Mouse (Mus musculus) CD8-positive naive resting alpha-beta T cell, adult 2 months (primary cell): Measurements from ENCODE around the gene Uba3.

Experiments
- DNase-seq, 2 experiments: peaks; one replicate each; pipeline ENCODE4 v3.0.0; 2022; ENCODE audit warnings: low read depth in 2 of 2, low spot score in 2 of 2

Gene Uba3

DNA sequence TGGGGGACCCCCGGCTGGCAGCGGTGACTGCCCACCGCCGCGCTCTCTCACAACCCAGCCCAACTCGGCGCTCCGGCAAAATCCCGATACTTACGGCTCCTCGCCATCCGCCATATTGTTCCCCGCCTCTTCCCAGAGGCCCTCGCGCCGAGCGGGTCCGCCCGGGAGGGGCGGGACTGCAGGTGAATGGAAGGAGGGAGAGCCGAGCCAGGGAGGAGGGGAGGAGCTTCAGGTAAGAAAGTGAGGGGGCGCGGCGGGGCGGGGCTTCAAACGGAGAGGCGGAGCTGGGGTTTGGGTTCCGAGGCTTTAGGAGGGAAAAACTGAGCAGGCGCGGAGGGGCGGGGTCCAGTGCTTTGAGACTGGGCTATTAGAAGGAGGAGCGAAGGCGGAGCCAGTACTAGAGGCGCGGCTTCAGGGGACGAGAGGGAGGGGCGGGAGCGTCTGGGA lies at the start of gene Uba3:
TSS of gene Uba3 (minus strand) at position 209 of the 447 bp plus-strand sequence.
- peak; percentile 97 to 99 for DNase-seq

DNA sequence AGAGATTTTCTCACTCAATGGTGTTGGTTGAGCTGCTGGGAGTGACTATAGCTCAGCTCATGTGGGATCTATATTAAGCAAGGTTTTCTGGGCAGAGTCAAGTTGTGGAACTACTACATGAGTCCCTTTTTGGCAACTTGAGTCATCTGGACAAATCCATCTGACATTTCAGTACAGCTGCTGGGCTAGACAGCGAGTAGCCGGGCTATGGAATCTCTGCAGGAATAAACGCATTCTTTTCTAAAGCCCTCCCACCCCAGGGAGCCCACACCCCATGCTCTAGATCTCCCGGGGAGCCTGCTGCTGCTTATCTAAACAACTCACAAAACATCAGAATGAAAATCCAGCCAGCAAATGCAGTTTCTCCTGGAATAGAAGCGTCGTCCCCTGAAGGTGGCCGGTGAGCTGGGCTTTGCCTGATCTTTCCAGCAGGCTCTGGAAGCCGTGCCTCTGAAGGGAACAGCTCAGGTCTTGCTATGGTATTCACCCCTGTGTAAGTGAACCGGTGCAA lies 47.3 kb upstream of the Uba3 start, which contains the start of gene Lmod3:
TSS of gene Lmod3 (minus strand) at position 49 of the 511 bp plus-strand sequence.
- no peak for DNase-seq

DNA sequence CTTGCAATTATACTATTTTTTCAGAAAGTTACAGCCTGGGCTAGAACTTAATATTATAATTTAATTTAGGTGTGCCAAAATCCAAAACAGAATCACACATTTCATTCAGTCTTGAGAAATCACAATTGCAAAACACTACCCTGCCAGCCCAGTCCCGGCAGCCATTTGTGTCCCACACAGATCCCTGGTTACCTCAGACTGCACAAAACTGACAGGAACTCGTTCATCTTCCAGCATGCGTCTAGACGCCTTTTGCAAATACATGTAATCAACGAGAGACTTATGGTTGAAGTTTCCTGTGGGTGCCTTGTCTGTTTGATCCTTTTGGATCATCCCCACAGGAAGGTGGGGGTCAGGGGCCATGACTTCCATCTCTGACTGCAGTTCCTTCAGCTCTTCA lies 46.6 kb upstream of the Uba3 start:
- no peak for DNase-seq

DNA sequence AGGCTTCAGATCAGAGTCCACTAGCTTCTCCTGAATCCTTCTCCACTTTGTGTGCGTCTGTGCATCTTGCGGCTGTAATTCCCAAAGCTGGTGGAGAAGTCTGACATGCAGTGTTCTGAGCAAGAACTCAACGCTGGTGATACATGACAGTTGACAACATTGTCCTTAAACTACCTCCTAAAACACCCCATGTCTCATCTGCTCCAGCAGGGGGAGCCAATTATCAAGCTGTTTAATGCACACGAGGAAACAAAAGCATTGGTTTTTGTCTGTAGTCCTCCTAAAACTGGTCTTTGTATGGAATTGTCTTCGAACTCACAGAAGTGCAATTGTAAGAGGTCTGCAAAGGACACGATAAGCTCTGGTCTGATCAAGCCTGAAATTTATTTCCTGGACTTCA lies 45.5 kb upstream of the Uba3 start:
- peak; percentile 47 to 61 for DNase-seq

GRCm38 (mm10) chr6:97245200-97245599 lies 39.8 kb upstream of the Uba3 start:
- DNase-seq = no peak

- no peak for DNase-seq
Measured at GRCm38 (mm10) chr6:97242522-97242921, 37.1 kb upstream of the Uba3 start.

GRCm38 (mm10) chr6:97240092-97240491 lies 34.6 kb upstream of the Uba3 start:
- no peak for DNase-seq

GRCm38 (mm10) chr6:97239360-97239759 lies 33.9 kb upstream of the Uba3 start:
- no peak for DNase-seq

DNA sequence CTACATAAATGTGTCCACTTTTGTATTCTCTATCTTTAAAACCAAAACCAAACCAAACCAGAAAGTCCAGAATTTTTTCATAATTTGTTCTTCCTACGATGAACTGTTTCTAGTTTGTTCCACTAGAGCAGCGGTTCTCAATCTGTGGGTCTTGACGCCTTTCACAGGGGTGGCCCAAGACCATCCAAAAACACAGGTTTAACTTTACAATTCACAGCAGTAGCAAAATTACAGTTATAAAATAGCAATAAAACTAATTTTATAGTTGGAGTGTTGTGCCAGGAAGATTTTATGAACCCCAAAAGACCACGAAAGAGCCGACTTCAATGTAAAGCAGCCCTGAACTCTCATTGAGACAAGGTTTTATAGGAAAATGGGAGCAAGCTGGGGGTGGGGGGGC lies 30.6 kb upstream of the Uba3 start:
- no peak for DNase-seq

DNA sequence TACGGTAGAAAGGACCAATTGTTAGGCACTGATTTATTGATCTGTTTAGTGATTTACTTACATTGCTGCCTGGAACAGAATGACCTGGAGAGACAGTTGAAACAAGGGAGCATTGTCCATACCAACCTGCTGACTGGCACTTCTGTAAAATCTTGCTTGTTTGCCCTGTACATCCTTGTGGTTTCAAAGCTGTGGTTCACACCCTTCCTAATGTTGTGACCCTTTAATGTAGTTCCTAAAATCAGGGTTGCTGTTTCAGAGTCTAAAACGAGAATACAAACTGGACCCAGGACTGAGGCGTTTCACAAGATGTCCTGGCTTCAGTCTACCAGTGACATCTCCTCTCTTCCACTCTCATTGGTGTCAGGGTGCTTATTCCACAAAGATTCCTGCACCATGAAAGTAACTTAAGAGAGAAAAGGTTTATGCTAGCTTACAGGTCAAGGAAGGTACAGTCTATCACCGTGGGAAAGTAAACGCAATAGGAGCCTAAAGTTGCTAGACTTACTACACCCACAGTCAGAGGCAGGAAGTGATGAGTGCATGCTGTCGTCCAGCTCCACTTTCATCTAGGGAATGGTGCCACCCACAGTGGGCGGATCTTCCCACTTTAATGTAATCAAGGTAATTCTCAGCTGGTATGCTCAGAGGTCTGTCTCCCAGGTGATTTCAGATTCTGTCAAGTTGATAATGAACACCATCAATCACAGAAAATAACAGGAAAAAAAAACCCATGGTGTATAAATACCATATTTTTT lies 29.6 kb upstream of the Uba3 start:
- no peak for DNase-seq

DNA sequence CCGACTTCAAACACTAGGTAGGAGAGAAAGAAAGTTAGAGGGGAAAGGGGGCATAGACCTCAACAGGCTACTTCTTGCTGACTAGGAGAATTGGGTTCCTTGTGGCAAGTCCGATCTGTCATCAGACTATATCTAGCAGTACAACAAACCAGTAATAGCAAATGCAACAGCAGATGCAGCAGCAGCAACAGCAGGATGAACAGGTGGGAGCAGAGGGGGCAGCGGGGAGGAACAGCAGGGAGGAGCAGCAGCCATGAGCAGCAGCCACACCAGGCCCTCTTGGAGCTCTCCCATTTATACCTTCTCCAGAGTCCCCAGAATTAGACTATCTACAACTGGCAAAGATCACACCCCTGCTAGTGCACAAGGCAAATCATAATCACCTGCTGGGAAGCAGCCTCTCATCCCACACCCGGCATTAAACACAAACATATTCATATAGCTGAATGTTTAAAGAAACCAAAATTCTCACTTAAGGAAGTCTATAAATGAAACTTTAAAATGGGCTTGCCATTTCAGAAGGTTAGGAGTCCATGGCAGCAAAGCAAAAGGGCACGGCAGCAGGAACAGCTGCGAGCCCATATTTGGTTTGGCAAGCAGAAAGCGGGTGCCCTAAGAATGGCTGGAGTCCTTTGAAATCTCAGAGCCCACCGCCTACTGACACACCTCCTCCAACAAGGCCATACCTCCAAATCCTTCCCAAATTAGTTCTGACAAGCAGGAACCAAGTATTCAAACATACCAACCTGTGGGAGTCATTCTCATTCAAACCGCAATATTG lies 21.8 kb upstream of the Uba3 start:
- DNase-seq = no peak

GRCm38 (mm10) chr6:97226083-97226491 lies 20.6 kb upstream of the Uba3 start:
- DNase-seq = no peak

- DNase-seq = no peak
Measured at GRCm38 (mm10) chr6:97224505-97224904, 19.1 kb upstream of the Uba3 start.

GRCm38 (mm10) chr6:97223566-97223965 lies 18.1 kb upstream of the Uba3 start:
- DNase-seq = no peak

DNA sequence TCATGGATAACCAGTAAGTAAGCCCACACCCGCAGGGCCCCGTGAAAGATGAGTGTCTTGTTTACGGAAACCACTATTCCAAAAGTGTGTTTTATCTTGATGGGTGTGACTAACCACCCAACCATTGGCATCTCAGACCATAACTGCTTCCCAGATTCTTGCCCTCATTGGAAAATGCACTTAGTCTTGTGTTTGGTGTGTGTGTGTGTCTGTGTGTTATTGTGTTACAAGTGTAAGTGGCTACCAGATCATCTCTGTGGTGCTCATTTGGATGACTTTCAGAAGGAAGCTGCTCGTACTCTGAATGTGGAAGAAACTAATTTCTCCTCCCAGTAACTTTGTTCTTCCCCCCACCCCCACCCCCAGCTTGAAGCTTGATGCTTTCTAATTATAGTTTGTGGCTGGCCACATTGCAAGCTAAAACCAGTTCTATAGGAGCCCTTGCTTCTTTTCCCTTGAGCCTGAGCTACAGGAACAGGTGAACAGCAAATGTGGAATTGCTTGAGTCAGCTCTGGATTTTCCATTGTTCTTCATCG lies 17.6 kb upstream of the Uba3 start:
- no peak for DNase-seq

DNA sequence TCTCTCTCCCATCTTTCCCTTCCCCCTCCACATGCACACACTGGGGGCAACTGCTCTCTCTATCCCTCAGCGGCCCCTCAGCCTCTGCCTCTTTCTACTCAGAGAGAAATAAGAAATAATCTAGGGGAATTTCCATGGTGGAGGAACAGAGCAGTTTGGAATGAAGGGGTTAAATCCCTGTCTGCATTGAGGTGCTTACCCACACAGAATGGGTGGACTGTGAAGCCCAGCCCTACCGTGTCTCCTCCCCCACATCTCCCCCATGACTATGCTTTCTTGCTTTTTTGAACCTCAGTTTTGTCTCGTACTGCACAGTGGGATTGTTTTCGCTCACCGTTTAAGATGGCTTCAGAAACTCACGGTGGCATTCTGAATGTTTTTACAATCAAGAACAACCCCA lies 16.9 kb upstream of the Uba3 start:
- peak in 1 of 2 experiments; percentile 37 for DNase-seq

DNA sequence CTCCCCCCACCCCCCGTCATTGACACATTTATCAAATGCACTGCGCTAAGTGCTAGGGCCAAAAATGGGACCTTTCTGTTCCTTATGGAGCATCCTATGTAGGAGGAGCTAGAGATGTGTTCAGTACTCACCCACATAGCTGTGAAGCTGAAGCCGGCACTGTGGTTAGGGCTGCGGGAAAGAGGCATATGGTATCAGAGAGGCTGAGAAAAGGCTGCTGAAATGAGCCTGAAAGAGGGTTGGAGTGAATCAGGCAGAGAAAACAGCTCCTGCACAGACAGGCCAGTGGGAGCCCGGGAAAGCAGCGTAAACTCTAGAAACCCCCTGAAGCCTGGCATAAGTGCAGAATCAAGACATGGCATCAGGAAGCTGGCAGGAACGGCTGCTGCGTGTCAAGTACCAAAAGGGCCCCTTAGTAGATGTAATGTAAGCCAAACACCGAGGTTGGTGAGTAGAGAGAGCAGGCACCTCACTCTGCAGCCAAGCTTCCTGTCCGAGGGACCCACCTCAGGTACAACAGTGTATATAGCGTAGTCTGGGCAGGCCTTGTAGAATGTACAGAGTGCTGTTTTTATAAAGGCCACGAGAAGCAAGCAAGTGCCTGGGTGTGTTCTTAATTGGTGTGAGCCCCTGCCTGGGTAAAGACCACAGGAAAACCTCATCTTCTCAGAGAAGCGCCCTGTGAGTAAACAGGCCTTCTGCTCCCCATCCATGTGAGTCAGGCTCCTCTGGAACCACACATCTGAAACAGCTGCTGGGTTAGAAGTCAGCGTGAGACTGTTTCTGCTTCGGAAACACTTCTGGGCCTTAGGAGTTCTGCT lies 16.0 kb upstream of the Uba3 start:
- peak; percentile 42 to 44 for DNase-seq

GRCm38 (mm10) chr6:97220672-97221071 lies 15.2 kb upstream of the Uba3 start:
- DNase-seq = no peak

GRCm38 (mm10) chr6:97216154-97216821 lies 10.8 kb upstream of the Uba3 start:
- DNase-seq = no peak

- DNase-seq = no peak
Measured at GRCm38 (mm10) chr6:97211981-97212380, 6.5 kb upstream of the Uba3 start.
